Mouse (Mus musculus) adrenal gland, adult 18-20 months (tissue): ENCODE measurements around the gene Plcxd2. TPM values are rescaled to one million over a fixed set of nuclear protein-coding genes. Genes with fewer than 3 reads are reported as not detected.
A peak's percentile ranks its signal among the peaks of the same experiment; 100 is the strongest.

ENCODE experiments used
- DNase-seq, 2 experiments: peaks; one replicate each; pipeline ENCODE4 v3.0.0; 2021 to 2022; ENCODE audit warnings: low spot score in 2 of 2
- total RNA-seq, 2 experiments: library from RNA; stranded (reverse); gene quantifications; 1 replicate in 1 of 2; 2 replicates in 1 of 2; pipeline ENCODE4 v1.2.3; 2021

The Plcxd2 gene
- total RNA-seq, 2 experiments from 2014 or later: 0.51 to 0.53 TPM

DNA sequence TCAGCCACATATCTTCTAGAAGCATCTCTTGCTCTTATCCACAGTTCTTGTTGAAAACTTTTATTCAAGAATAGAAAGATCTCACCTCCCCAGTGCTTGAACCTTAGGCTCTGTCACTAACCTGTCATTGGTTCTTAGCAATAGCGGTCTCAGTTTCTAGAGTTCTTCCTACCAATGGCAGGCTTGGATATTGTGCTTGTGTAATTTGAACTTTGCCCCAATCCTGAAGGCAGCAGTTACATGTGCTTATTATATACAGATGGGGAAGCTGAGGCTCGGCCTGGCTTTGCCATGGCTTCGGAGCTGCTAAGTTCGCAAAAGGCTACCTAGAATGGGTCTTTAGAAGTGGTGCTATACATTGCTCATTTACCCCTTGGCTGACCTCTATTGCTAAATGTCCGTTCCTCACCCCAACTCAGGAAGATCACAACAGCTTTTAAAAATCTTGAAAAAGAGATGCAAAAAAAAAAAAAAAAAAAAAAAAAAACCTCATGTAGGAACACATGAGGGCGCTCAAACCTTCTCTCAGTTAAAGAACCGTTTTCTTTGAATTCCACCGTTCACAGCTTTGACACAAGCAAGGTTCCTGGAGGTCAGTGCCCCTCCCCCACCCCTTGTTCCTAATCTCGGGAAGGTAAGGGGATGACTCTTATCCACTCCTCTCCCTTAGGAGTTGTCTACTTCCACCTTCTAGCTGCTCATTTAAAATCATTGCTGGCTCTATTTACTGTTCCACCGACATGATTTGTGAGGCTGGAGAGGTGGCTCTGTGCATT, 18.9 kb downstream of the Plcxd2 start:
- DNase-seq: no peak

DNA sequence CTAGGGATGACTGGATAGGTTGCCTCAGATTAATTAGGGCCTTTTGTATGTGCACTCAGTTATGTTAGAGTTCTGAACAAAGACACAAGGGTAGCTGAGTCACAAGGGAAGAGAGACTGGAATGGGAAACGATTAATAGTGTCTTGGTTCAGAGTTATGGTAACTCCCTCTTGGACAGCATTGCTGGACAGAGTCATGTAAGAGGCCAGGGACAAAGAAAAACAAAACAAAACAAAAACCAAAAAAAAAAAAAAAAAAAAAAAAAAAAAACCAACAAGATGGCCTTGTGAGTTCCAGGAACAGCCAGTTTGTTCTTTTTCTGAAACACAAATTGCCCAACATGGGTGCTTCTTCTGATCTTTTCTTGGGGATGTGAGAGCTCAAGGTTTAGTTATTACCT, 23.8 kb downstream of the Plcxd2 start:
- DNase-seq: no peak

DNA sequence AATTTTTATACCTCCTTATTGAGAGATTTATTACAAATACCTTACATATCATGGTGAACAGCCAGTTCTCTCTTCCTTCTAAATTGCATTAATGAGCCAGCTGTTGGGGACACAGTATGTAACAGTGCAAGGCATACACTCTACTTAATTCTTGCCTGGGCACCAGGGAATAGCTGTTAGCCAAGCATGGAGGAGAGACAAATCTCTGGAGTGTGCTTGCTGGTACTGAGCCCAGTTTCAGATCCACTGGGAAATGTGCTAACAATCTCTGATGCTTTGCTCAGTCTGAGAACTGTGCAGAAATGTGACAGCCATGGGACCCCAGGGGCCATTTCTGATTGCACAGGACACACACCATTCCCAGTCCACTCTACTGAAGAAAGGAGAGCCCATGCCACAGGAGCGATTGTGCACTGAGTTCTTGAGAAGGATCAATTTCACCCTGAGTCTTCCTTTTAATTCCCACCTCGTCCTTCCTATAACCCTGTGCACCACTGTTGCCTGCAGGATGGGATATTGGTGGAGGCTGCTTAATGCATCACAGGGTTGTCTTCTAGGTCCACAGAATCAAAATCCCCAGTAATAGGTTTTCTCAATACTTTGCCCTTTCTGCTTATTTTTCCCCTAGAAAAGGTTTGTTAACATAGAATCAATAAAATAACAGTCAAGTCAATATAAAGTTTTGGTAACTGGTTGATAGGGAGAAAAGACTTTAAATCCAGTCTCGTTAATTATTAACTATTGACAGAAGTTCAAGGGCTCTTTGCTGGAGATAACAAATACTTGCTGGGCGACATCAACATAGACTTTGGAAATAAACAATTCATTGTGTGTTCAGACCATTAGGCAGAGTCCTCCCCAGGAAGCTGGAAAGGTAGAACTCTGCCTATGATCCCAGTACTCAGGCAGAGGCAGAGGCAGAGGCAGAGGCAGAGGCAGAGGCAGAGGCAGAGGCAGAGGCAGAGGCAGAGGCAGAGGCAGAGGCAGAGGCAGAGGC, 25.1 kb downstream of the Plcxd2 start:
- DNase-seq: no peak

DNA sequence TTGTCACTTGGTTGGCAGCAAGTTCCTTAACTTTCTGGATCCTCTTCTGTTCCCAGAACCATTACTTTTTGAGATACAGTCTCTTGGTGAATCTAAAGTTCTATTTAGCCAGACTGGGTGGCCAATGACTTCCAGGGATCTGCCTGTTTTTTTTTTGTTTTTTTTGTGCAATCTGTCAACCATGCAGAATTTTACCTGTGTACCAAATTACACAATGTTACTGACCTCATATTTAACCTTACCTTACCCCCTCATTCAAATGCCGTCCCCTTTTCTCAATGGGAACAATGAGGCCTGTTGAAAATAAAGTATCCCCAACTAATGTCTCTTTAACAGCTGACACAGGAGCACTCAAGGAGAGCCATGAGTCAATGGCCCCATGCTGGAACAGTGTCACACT, 33.8 kb downstream of the Plcxd2 start:
- no peak for DNase-seq

DNA sequence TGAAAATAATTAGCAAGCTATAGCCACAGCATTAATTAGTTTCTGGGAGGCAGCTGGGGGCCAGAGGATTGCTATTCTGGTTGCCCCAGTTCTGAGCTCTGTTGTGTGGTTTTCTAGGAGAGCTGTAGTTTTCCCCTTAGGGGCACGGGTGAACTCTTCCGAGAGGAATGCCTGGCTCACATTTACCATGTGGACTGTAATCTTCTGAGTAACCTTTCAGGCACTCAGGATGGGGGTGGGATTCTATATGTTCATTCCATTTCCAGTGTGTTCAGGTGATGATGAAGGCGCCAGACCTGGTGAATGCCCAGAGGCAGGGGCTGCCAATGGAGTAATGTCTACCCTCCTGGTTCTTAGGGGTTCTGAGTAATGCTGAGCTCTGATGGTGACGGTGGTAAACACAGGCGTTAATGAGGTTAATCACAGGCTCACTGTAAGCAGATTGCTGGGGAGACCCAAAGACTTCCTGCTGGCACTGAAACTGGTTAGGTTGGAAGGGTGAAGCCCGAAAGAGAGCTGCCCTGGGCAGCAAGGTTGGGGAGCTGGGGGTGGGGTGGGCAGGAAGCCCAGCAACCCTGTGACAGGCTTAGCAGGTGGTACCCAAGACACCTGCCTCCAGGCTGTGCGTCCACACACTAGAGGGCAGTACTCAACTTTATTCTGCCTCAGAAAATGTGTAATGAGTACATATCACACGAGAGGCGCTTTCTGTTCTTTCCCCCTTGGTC, 35.9 kb downstream of the Plcxd2 start:
- no peak for DNase-seq

DNA sequence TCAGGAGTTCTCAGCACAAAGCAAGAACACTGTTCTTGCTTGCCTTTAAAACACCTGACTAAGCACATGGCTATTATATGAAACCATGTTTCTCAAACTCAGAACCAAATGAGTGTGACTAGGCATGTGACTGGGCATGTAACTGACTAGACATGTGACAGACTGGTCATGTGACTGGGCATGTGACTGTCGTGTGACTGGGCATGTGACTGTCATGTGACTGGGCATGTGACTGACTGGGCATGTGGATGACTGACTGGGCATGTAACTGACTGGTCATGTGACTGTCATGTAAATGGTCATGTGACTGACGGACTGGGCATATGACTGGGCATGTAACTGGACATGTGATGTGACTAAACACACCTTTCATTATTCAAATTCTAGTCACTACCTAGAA, 39.8 kb downstream of the Plcxd2 start:
- no peak for DNase-seq

DNA sequence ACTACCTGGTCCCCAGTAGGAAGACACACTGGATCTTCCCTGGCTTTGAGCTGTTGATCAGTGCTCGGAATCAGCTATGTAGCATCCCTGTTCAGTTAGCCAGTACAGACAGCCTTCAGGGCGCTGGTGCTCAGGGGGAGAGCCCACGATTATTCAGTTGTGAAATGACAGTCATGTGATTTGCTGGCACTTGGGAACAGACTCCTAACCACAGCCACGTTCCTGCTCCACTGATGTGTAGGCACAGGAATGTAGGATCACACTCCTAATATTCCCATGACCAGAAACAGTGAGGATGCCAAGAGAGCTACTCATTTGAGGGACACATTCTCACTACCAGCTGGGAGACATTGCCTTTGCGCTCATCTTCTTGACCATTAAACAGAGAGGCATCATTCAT, 41.3 kb downstream of the Plcxd2 start:
- DNase-seq: no peak

DNA sequence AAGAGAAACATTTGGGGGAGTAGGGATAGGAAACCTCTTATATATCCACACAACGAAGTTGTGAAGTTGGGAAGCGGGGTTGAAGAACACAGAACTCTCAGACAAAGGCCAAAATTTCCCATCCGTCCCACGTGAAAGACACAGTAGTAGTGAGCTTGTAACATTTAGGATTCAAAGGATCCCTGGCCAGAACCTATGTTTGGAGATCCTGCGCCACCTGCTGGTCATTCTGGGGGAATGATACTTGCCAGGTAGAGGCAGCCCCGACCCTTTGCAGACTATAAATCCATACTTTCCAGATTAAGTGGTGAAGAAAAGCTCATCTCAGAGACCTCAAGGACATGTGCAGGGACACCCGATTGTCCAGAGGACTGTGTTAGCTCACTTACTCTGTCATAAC, 42.5 kb downstream of the Plcxd2 start:
- DNase-seq: peak; percentile 75 to 76

DNA sequence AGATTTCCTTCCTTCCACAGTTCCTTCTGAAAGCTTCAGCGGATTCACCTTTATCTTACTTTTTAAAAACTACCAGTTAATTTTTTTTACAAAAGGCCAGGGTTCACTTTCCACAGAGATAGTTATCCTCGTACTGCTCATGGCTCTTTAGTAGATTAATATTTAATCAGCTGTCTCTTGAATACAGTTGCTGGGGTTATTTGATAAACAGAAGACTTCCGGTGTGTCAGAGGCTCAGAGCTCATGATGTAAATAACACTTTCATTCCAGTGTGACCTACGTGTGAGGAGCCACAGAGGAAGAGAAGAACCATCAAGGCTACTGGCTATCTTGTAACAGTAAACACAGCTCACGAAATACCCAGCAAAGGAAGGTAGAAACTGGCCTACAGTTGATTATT, 43.4 kb downstream of the Plcxd2 start:
- no peak for DNase-seq

DNA sequence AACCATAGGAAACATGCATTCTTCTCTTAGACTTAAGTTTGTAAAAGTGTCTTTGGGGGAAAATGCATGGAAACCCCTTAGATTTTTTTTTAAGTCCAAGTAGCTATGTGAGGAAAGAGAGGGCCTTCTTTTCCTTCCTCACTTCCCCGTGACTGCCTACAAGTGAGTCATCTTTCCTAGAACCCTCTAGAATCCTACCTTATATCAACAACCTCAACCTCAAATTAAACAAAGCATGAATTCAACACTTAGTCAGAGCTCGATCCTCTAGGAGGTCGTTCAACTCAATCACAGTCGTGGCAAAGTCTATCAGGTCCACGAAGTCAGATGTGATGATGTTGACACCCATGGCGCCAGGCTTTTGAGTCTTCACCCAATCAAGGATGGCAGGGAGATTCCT, 45.2 kb downstream of the Plcxd2 start:
- no peak for DNase-seq

DNA sequence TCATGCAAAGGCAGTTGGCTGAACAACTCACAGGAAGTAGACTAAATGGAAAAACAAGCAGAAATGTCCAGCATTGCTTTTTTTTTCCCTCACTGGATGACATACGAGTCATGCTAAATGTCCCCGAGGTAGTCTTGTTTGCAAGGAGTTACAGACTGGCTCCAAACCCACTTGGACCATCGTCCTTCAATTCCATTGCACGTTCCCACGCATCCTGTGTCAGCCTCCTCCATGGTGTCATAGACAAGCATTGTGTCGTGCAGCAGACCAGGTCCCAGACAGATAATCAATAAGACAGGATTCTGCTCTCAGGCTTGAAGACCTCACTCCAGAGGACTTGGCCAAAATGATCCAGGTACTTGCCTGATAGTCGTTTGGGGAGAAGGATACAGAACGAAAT, 46.2 kb downstream of the Plcxd2 start:
- DNase-seq: no peak

DNA sequence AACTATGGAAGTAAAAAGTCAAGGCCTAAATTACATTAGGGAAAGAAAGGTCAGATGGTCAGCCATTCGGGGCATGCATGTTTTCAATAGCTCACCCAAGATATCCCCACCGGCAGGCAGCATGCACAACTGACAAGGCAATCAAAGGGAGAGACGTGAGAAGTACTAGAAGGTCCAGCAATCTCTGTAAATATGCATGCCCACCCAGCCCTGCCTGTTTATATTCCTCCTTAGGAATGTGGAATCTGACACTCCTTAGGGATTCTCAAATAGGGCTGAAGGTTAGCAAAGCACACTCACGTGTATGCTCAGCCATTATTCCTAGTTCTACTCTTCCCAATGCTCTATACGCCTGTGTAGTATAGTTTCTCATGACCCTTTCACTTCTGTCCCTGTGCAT, 46.9 kb downstream of the Plcxd2 start:
- DNase-seq: no peak

DNA sequence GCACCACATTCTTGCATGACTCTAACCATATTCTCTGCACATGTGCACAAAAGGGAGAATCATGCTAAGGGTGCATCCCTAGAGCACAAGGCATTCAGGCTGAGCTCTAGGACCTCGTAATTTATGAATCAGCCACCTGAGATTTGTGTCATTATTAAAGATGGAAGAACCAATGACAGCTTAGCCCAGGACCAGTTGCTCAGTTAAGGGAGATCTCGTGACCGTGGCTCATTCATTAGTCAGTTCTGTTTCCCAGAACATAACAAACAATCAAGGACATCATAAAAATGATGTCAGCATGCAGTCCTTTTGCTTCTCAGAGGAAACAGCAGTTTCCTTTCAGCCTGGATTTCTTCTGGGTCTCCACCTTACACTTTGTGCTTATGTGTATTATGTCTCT, 49.0 kb downstream of the Plcxd2 start:
- no peak for DNase-seq

DNA sequence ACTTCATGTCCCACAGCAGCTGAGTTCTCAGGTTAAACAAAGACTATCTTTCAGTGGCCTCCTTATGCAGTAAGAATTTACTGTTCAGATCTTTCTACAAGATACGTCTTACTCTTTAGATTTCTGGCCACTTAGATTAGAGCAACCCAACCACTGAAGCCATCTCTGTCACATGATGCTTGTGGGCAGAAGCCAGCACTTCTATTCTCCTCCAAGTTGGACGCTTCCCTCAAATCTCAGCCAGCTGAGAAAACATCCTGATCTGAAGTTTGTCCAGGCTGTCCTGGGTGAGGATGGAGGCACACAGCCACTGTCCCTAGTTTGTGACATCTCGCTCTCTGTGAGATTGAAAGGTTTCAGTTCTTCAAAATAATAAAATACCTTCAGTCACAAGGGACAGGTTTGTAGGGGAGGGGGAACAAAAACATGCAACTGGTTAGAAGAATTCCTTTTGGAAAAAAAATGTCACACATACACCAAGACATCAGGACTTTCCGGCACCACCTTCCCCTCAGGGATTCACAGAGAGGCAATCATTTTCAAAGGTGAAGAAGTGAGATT, 53.5 kb downstream of the Plcxd2 start:
- no peak for DNase-seq

DNA sequence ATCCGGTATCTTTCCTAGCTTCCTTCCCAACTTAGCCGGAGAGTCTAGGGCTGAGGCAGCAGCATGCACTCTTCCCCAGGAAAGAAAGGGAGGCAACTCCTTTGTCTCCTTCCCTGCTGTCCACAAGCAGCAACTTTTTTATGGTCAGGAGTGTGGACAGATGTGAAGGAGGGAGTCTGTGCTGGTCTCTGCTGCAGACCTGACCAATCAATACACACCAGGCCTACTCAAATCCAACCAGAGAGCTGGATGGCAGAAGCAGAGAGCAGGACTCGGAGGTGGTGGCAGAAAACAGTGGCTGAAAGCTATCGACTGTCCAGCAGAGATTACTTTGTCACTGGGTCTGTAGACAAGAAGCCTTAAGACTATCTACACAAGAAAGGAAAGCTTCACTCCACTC, 56.6 kb downstream of the Plcxd2 start, which contains the start of gene Phldb2:
Gene Phldb2 (minus strand): TSS at position 205 of the 400 bp plus-strand sequence.
- no peak for DNase-seq

DNA sequence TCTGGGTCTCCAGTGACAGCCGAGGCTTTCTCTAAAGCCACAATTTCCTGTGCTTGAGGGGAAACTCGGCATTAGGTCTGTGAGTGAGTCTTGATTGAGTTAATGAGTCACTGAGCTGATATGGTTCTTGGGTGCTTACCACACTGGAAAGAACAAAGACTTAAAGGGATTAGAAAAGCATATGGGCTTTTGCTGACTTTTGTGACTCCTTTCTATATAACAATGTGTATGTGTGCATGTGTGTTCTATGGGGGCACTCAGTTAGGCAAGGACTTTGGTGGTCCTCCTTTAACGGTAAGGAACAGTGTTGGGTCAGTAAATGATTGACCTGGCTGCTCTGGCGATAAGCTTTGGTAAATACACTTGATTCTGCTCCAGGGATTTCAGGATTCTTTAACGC, 57.5 kb downstream of the Plcxd2 start:
- DNase-seq: no peak

DNA sequence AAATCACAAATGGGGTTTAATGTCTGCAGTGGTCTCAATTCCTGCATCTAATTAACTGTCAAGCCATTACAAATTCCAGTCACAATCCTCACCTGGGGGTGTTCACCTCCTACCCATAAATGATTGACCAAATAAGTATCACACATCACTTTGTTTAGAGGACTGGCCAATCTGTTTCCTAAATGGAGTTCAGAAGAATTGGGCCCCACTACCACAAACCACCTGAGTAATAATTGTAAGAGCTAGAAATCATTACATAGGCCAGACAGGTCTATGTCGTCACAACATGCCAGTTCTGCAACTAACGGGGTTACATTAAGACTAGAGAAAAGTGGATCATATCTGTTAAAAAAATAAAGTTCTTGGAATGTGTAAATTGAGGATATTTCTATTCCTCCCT, 58.0 kb downstream of the Plcxd2 start:
- DNase-seq: no peak

DNA sequence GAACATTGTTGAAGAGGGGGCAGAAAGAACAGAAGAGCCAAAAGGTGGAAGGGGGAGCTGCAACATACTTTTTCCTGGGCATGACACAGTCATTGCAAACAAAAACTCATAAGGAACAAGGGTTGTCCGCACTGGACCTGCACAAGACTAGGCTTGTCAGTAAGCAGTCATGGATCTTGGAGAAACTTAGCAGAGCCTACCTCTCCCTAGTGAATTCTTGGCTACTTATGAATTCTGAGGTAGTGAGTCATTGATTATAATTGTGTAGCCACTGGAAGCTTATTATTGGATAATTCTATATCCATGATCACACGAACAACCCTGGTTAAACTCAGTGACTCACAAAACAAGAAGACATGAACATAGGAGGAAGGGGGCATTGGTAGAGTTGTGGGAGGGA, 63.7 kb downstream of the Plcxd2 start:
- no peak for DNase-seq

DNA sequence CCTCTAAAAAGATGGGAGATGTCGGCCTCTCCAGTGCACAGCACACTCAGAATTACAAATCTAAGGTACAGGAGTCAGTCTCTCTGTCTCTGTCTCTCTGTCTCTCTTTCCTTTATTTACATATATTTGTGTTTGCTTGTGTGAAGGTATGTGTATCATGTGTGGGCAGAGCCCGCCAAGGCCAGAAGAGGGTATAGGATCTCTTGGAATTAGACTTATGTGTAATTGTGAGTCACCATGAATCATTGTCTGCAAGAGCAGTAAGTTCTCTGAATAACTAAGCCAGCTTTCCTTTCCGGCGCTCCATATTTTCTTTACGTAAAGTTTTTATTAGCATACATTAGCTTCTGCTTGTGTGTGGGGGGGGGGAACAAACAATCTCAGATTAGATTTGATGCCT, 64.4 kb downstream of the Plcxd2 start:
- DNase-seq: no peak

DNA sequence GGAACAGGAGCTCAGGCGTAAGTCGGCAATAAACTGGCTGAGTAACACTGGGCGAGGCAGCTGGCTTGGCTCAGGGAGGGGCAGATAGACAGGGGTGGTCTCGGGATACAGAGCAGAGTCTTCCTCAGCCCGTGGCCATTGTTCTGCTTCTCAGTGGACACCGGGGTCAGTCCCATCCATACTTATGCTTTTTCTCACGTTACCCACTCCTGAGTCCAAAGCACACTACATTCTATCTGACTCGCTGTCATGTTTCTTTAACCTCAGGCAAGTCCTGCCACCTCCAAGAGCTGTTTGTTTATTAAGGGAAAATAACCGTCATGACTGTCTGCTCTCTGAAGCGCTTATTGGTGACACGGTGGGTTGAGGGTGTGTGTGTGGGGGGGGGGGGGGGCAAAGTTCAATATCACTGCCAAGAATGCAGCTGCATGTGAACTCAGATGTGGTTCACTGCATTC, 64.8 kb downstream of the Plcxd2 start:
- DNase-seq: no peak
